Mouse (Mus musculus) limb, embryonic 15.5 days (tissue): ENCODE data around the gene Lpin2. TPM values are rescaled to one million over a fixed set of nuclear protein-coding genes. Genes with fewer than 3 reads are reported as not detected.

Experiments
- ATAC-seq: fragments of 200-750 bp; cut with Nextera tagmentation; 2 replicates; pipeline ENCODE4 v1.8.0; 2017; ENCODE audit warnings: low read depth, moderate TSS enrichment; ENCODE audit not compliant: insufficient number of reproducible peaks, low FRiP score, low TSS enrichment
- H3K27ac ChIP-seq: fragments of 300-500 bp; sonication (generic); 2 replicates; pipeline ENCODE4 v1.5.1; 2015; ENCODE audit warnings: moderate library complexity, mild to moderate bottlenecking, inconsistent platforms
- H3K27me3 ChIP-seq: fragments of 300-500 bp; sonication (generic); 2 replicates; pipeline ENCODE4 v1.6.1; 2015; ENCODE audit warnings: inconsistent platforms
- H3K36me3 ChIP-seq: fragments of 300-500 bp; sonication (generic); 2 replicates; pipeline ENCODE4 v1.6.1; 2015; ENCODE audit warnings: inconsistent platforms
- H3K4me1 ChIP-seq: fragments of 300-500 bp; sonication (generic); 2 replicates; pipeline ENCODE4 v1.6.1; 2015; ENCODE audit warnings: inconsistent platforms
- H3K4me2 ChIP-seq: fragments of 300-500 bp; sonication (generic); 2 replicates; pipeline ENCODE4 v1.6.1; 2015; ENCODE audit warnings: mild to moderate bottlenecking, inconsistent platforms
- H3K4me3 ChIP-seq: fragments of 300-500 bp; sonication (generic); 2 replicates; pipeline ENCODE4 v1.5.1; 2015; ENCODE audit warnings: mild to moderate bottlenecking, inconsistent platforms
- H3K9ac ChIP-seq: fragments of 300-500 bp; sonication (generic); 2 replicates; pipeline ENCODE4 v1.6.1; 2015; ENCODE audit warnings: inconsistent platforms
- H3K9me3 ChIP-seq: fragments of 300-500 bp; sonication (generic); 2 replicates; pipeline ENCODE4 v1.6.1; 2016; ENCODE audit warnings: inconsistent platforms
- WGBS: fragments of 180-500 bp; shearing (Covaris S2); methylation state at CpG from one replicate; pipeline ENCODE4 v1.1.7; 2015; 5-methylcytosine and 5-hydroxymethylcytosine counted together
- polyA plus RNA-seq: library from polyadenylated mRNA; unstranded; fragments of >200 nt; fragmentation: Nextera tagmentation; extraction: Ambion mirVana; gene quantifications from 2 replicates; pipeline ENCODE4 v1.2.1, GENCODE M21; 2015

Lpin2 gene
- polyA plus RNA-seq, 1 experiment from 2014 or later, result 32.6 TPM

GRCm38 (mm10) chr17:71225091-71225490 is 42.7 kb downstream of the Lpin2 start:
- H3K27ac ChIP-seq, result no peak overlapping the region
- no peak overlapping the region for H3K4me2 ChIP-seq
- 30% methylated on average over 5 of the region's 5 CpGs for WGBS
- no peak overlapping the region for H3K4me3 ChIP-seq
- no peaks in the 10 kb centered on the region for H3K9me3 ChIP-seq
- ATAC-seq, result no peak
- H3K27me3 ChIP-seq, result no peaks in the 10 kb centered on the region
- H3K9ac ChIP-seq, result no peak overlapping the region
- no peaks in the 10 kb centered on the region for H3K4me1 ChIP-seq
- 0 out of 2 replicates have a peak, but pooled peaks cover 3% of the 10 kb centered on the region for H3K36me3 ChIP-seq

GRCm38 (mm10) chr17:71227128-71227895 is 45.0 kb downstream of the Lpin2 start:
- Histone ChIP-seq H3K9ac (no peak overlapping the region), H3K4me3 (no peak overlapping the region), H3K27me3 (no peaks in the 10 kb centered on the region), H3K36me3 (peaks cover 13% of the 10 kb centered on the region), H3K4me1 (no peaks in the 10 kb centered on the region), H3K4me2 (no peak overlapping the region), H3K9me3 (no peaks in the 10 kb centered on the region), H3K27ac (no peak overlapping the region)
- 84% methylated on average over 9 of the region's 9 CpGs for WGBS
- ATAC-seq, result no peak

- 83% methylated on average over 7 of the region's 7 CpGs for WGBS
- H3K36me3 ChIP-seq, result peaks cover 21% of the 10 kb centered on the region
Measured at GRCm38 (mm10) chr17:71228651-71229050, 46.3 kb downstream of the Lpin2 start.

GRCm38 (mm10) chr17:71230108-71230709 is 47.8 kb downstream of the Lpin2 start:
- Histone ChIP-seq H3K4me2 (no peak overlapping the region), H3K4me3 (no peak overlapping the region), H3K4me1 (no peaks in the 10 kb centered on the region), H3K36me3 (peaks cover 29% of the 10 kb centered on the region), H3K27me3 (no peaks in the 10 kb centered on the region), H3K27ac (no peak overlapping the region), H3K9me3 (no peaks in the 10 kb centered on the region), H3K9ac (no peak overlapping the region)
- 54% methylated on average over 9 of the region's 9 CpGs for WGBS
- ATAC-seq, result no peak

More at GRCm38 (mm10) chr17:71228651-71229050, 46.3 kb downstream of the Lpin2 start:
- no peaks in the 10 kb centered on the region for H3K9me3 ChIP-seq
- no peaks in the 10 kb centered on the region for H3K27me3 ChIP-seq
- no peak overlapping the region for H3K4me2 ChIP-seq
- no peaks in the 10 kb centered on the region for H3K4me1 ChIP-seq
- no peak for ATAC-seq
- H3K9ac ChIP-seq, result no peak overlapping the region
- H3K27ac ChIP-seq, result no peak overlapping the region
- no peak overlapping the region for H3K4me3 ChIP-seq

- H3K4me3 ChIP-seq, result no peak overlapping the region
- no peaks in the 10 kb centered on the region for H3K4me1 ChIP-seq
- H3K27me3 ChIP-seq, result no peaks in the 10 kb centered on the region
- H3K9ac ChIP-seq, result no peak overlapping the region
- no peak overlapping the region for H3K4me2 ChIP-seq
- no peak for ATAC-seq
- no peak overlapping the region for H3K27ac ChIP-seq
- H3K9me3 ChIP-seq, result no peaks in the 10 kb centered on the region
- WGBS, result 82% methylated on average over 2 of the region's 2 CpGs
- peaks cover 41% of the 10 kb centered on the region for H3K36me3 ChIP-seq
Measured at GRCm38 (mm10) chr17:71231998-71232397, 49.6 kb downstream of the Lpin2 start.

- 94% methylated on average over 4 of the region's 4 CpGs for WGBS
- Histone ChIP-seq H3K27me3 (no peaks in the 10 kb centered on the region), H3K4me2 (no peak overlapping the region), H3K36me3 (peaks cover 52% of the 10 kb centered on the region), H3K27ac (no peak overlapping the region), H3K9me3 (no peaks in the 10 kb centered on the region), H3K4me3 (no peak overlapping the region), H3K9ac (no peak overlapping the region), H3K4me1 (no peaks in the 10 kb centered on the region)
- no peak for ATAC-seq
Measured at GRCm38 (mm10) chr17:71233210-71233609, 50.9 kb downstream of the Lpin2 start.

- no peak overlapping the region for H3K4me3 ChIP-seq
- H3K4me1 ChIP-seq, result no peaks in the 10 kb centered on the region
- no peak for ATAC-seq
- no peak overlapping the region for H3K9ac ChIP-seq
- H3K4me2 ChIP-seq, result no peak overlapping the region
- WGBS, result 90% methylated on average over 12 of the region's 12 CpGs
- no peaks in the 10 kb centered on the region for H3K9me3 ChIP-seq
- no peak overlapping the region for H3K27ac ChIP-seq
- H3K27me3 ChIP-seq, result no peaks in the 10 kb centered on the region
- peaks cover 61% of the 10 kb centered on the region for H3K36me3 ChIP-seq
Measured at GRCm38 (mm10) chr17:71234041-71234594, 51.8 kb downstream of the Lpin2 start.

- Histone ChIP-seq H3K4me1 (no peaks in the 10 kb centered on the region), H3K27ac (no peak overlapping the region), H3K4me2 (no peak overlapping the region), H3K9ac (no peak overlapping the region), H3K36me3 (peaks cover 69% of the 10 kb centered on the region), H3K4me3 (no peak overlapping the region), H3K9me3 (no peaks in the 10 kb centered on the region), H3K27me3 (no peaks in the 10 kb centered on the region)
- no peak for ATAC-seq
- 86% methylated on average over 12 of the region's 12 CpGs for WGBS
Measured at GRCm38 (mm10) chr17:71235229-71235958, 53.0 kb downstream of the Lpin2 start.

GRCm38 (mm10) chr17:71238494-71238893 is 56.1 kb downstream of the Lpin2 start:
- no peak overlapping the region for H3K27ac ChIP-seq
- H3K9me3 ChIP-seq, result no peaks in the 10 kb centered on the region
- ATAC-seq, result no peak
- H3K27me3 ChIP-seq, result no peaks in the 10 kb centered on the region
- 94% methylated on average over 7 of the region's 7 CpGs for WGBS
- no peak overlapping the region for H3K4me2 ChIP-seq
- no peak overlapping the region for H3K4me3 ChIP-seq
- no peak overlapping the region for H3K9ac ChIP-seq
- H3K36me3 ChIP-seq, result peaks cover 80% of the 10 kb centered on the region
- H3K4me1 ChIP-seq, result no peaks in the 10 kb centered on the region

- Histone ChIP-seq H3K27ac (no peak overlapping the region), H3K4me1 (no peaks in the 10 kb centered on the region), H3K4me3 (no peak overlapping the region), H3K9ac (no peak overlapping the region), H3K4me2 (no peak overlapping the region), H3K9me3 (no peaks in the 10 kb centered on the region), H3K36me3 (peaks cover 90% of the 10 kb centered on the region), H3K27me3 (no peaks in the 10 kb centered on the region)
- 88% methylated on average over 9 of the region's 9 CpGs for WGBS
- ATAC-seq, result no peak
Measured at GRCm38 (mm10) chr17:71240811-71241210, 58.5 kb downstream of the Lpin2 start.

- H3K4me3 ChIP-seq, result no peak overlapping the region
- H3K36me3 ChIP-seq, result peaks cover 94% of the 10 kb centered on the region
- H3K4me2 ChIP-seq, result no peak overlapping the region
- no peaks in the 10 kb centered on the region for H3K27me3 ChIP-seq
- H3K9ac ChIP-seq, result no peak overlapping the region
- H3K27ac ChIP-seq, result no peak overlapping the region
- 90% methylated on average over 7 of the region's 7 CpGs for WGBS
- H3K9me3 ChIP-seq, result no peaks in the 10 kb centered on the region
- ATAC-seq, result no peak
- no peaks in the 10 kb centered on the region for H3K4me1 ChIP-seq
Measured at GRCm38 (mm10) chr17:71242666-71243065, 60.3 kb downstream of the Lpin2 start.

GRCm38 (mm10) chr17:71245133-71245532 is 62.8 kb downstream of the Lpin2 start:
- ATAC-seq, result no peak
- WGBS, result 96% methylated on average over 15 of the region's 15 CpGs

More at GRCm38 (mm10) chr17:71245133-71245532, 62.8 kb downstream of the Lpin2 start:
- Histone ChIP-seq H3K27me3 (no peaks in the 10 kb centered on the region), H3K4me2 (no peak overlapping the region), H3K9ac (no peak overlapping the region), H3K9me3 (no peaks in the 10 kb centered on the region), H3K36me3 (peaks cover 91% of the 10 kb centered on the region), H3K4me1 (peaks cover 6% of the 10 kb centered on the region), H3K27ac (no peak overlapping the region), H3K4me3 (no peak overlapping the region)
